Mouse (Mus musculus): ENCODE data around the gene Rin1.

- TF ChIP-seq GATA1 (IDR thresholded peaks at IDR 0.05; ENCODE audit: low read length): no peak
- no peak for TF ChIP-seq TAL1 (IDR thresholded peaks at IDR 0.05; ENCODE audit: low read length)
These were observed 7.8 kb downstream of the Rin1 start for GRCm38 (mm10) chr19:5057876-5058775.
